Mouse (Mus musculus) megakaryocyte, embryonic 14.5 days (primary cell): Measurements from ENCODE around the gene Gm6793.

Experiments
- FLI1 ChIP-seq: IDR thresholded peaks from 2 replicates; pipeline ENCODE4 v1.6.1; 2012; ENCODE audit warnings: low read length, inconsistent platforms, mixed read lengths
- GATA1 ChIP-seq: IDR thresholded peaks from 3 replicates; pipeline ENCODE4 v1.6.1; 2012; ENCODE audit warnings: mixed read lengths, low read length, inconsistent platforms, borderline replicate concordance

- no peak for TF ChIP-seq GATA1
- TF ChIP-seq FLI1: no peak
These were observed 46.5 kb upstream of the Gm6793 start for GRCm38 (mm10) chr8:112061372-112061771.
